Comparison of ENCODE assay signal across 9 mouse cellular contexts in genomic region chr1:137453446-137454208, GRCm38 (mm10).
DNase-seq lines count a peak whose midpoint lies in the region; ATAC-seq lines count a peak whose summit lies in the region.
"Had no signal": no experiment of that assay in that cellular context is flagged by ENCODE, and none has a peak within 500 bp of the region (broad histone marks: within the 10 kb centered on the region; RNA-seq: fewer than 3 reads in every experiment).

No protein-coding gene starts in this region.

- H3K27me3 ChIP-seq in kidney, embryonic 16.5 days (ENCODE audit: insufficient read depth, low read length) = no peaks in the 10 kb centered on the region
- no peaks in the 10 kb centered on the region for H3K27me3 ChIP-seq in hindbrain, embryonic 12.5 days
- H3K27me3 ChIP-seq in midbrain, embryonic 15.5 days (replicated peaks) = no peaks in the 10 kb centered on the region
- H3K27me3 ChIP-seq: stomach, embryonic 15.5 days had no signal

- ATAC-seq in kidney, embryonic 16.5 days (ENCODE audit: low FRiP score, low TSS enrichment) = no peak
- ATAC-seq in hindbrain, embryonic 12.5 days (ENCODE audit: low FRiP score) = peak; percentile 89
- peak; percentile 86 for ATAC-seq in midbrain, embryonic 15.5 days (replicated peaks)

- H3K4me3 ChIP-seq in kidney, embryonic 16.5 days (ENCODE audit: low read length) = no peak overlapping the region
- H3K4me3 ChIP-seq in hindbrain, embryonic 12.5 days = no peak overlapping the region
- H3K4me3 ChIP-seq in midbrain, embryonic 15.5 days = no peak overlapping the region
- H3K4me3 ChIP-seq: stomach, embryonic 15.5 days had no signal

- no peak overlapping the region for H3K4me2 ChIP-seq in kidney, embryonic 16.5 days (replicated peaks; ENCODE audit: low read depth, low read length)
- H3K4me2 ChIP-seq in hindbrain, embryonic 12.5 days (replicated peaks) = no peak overlapping the region
- no peak overlapping the region for H3K4me2 ChIP-seq in midbrain, embryonic 15.5 days
- H3K4me2 ChIP-seq: stomach, embryonic 15.5 days had no signal

- no peaks in the 10 kb centered on the region for H3K9me3 ChIP-seq in kidney, embryonic 16.5 days (ENCODE audit: low read length)
- no peaks in the 10 kb centered on the region for H3K9me3 ChIP-seq in hindbrain, embryonic 12.5 days (replicated peaks)
- no peaks in the 10 kb centered on the region for H3K9me3 ChIP-seq in midbrain, embryonic 15.5 days
- H3K9me3 ChIP-seq: stomach, embryonic 15.5 days had no signal

- peak; percentile 3 for DNase-seq in kidney, adult 9 months
- DNase-seq in embryo, embryonic 10.5 days (ENCODE audit: low spot score) = peak; percentile 23
- DNase-seq in thymus, postnatal 0 days (ENCODE audit: low spot score) = no peak
- no peak for DNase-seq in MN1 (ENCODE audit: low spot score)
- DNase-seq in kidney, adult 18-20 months = no peak

- no peaks in the 10 kb centered on the region for H3K36me3 ChIP-seq in kidney, embryonic 16.5 days (ENCODE audit: insufficient read depth, low read length)
- H3K36me3 ChIP-seq in hindbrain, embryonic 12.5 days = no peaks in the 10 kb centered on the region
- no peaks in the 10 kb centered on the region for H3K36me3 ChIP-seq in midbrain, embryonic 15.5 days (replicated peaks)
- H3K36me3 ChIP-seq: stomach, embryonic 15.5 days had no signal

- 77% methylated on average over 7 of the region's 7 CpGs for WGBS in kidney, embryonic 16.5 days
- 34% methylated on average over 7 of the region's 7 CpGs for WGBS in hindbrain, embryonic 12.5 days
- WGBS in midbrain, embryonic 15.5 days = 26% methylated on average over 7 of the region's 7 CpGs

- H3K9ac ChIP-seq in kidney, embryonic 16.5 days (replicated peaks; ENCODE audit: low read length) = no peak overlapping the region
- H3K9ac ChIP-seq in hindbrain, embryonic 12.5 days = no peak overlapping the region
- no peak overlapping the region for H3K9ac ChIP-seq in midbrain, embryonic 15.5 days
- H3K9ac ChIP-seq: stomach, embryonic 15.5 days had no signal

- no peaks in the 10 kb centered on the region for H3K4me1 ChIP-seq in kidney, embryonic 16.5 days (ENCODE audit: insufficient read depth, low read length)
- H3K4me1 ChIP-seq in hindbrain, embryonic 12.5 days = peaks cover 7% of the 10 kb centered on the region
- peaks cover 7% of the 10 kb centered on the region for H3K4me1 ChIP-seq in midbrain, embryonic 15.5 days
- H3K4me1 ChIP-seq: stomach, embryonic 15.5 days had no signal

- no peak overlapping the region for H3K27ac ChIP-seq in kidney, embryonic 16.5 days (ENCODE audit: low read length)
- peak overlapping the region; percentile 67; the same call in 1 of the 2 replicates for H3K27ac ChIP-seq in hindbrain, embryonic 12.5 days
- H3K27ac ChIP-seq in midbrain, embryonic 15.5 days = peak overlapping the region; percentile 63
- H3K27ac ChIP-seq: stomach, embryonic 15.5 days had no signal

Comparison
In these comparisons a context has a peak if more than half of its experiments do, and no peak if none do; other contexts are left out.
1. DNase-seq: peak in kidney, adult 9 months (single experiment) and embryo, embryonic 10.5 days (single experiment); none in thymus, postnatal 0 days (single experiment), MN1 (single experiment) and kidney, adult 18-20 months (single experiment).